Mouse (Mus musculus) kidney, postnatal 25 days (tissue): ENCODE results near the gene Art5.
"Not testable (repeated sequence)": the region's sequence is repeated elsewhere in the genome, so short reads cannot be mapped to it uniquely, and the experiment has no call there.

Experiments used
- DNase-seq, 2 experiments: peaks; one replicate each; pipeline ENCODE4 v3.0.0; 2021; ENCODE audit warnings: mixed read lengths in 2 of 2

The Art5 gene

DNA sequence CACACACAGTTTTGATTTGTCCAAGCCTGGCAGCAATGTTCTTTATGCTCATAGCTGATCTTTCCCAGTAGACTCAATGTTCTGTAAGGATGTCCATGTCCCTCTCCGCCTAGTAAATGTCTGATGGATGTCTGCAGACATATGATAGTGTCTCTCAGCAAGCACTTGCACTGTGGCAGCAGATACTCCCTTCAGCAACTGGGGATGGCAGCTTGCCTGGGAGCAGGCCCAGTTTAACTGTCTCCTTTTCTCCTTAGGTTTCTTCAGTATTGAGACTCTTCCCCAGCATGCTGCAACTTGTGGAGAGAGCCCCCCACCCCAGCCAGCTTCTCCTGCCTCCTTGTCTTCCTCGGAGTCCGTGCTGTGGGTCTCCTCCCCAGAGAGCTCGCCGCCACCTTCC, 27.5 kb downstream of the Art5 start:
- no peak for DNase-seq

DNA sequence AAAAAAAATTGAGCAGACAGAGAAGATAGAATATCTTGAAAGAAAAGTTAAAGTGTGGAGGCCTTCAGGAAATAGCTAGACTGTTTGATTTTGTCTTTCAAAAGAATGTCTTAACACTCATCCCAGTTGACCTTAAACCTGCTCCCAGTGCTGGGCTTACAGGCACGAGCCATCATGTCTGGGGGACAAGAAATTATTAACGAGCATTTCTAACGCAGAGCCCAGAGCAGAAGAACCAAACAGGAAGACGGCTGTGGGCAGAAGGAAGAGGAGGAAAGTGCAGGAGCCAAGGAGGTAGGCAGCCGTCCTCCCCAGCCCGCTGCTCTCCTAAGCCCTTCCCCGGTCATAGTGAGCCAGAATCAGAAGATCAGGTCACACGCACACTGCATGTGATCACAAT, 29.0 kb downstream of the Art5 start:
- DNase-seq: no peak

DNA sequence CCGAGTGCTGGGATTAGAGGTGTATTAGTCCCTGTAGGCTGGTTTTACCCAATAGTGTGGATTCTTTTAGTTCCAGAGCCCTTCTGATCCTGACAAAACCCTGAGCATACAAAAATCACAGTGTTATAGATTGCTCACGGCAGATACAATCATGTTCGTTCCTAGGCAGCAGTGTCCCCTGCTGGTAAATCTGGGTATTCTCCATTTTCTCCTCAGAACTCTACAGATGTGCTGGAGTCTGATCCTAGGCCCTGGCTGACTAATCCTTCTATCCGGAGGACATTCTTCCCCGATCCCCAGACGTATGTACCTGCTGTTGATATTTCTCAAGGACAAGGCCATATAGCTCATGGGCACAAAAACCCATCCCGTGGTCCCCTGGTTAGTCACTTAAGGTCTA, 30.8 kb downstream of the Art5 start:
- peak in 1 of 2 experiments; percentile 55 for DNase-seq

DNA sequence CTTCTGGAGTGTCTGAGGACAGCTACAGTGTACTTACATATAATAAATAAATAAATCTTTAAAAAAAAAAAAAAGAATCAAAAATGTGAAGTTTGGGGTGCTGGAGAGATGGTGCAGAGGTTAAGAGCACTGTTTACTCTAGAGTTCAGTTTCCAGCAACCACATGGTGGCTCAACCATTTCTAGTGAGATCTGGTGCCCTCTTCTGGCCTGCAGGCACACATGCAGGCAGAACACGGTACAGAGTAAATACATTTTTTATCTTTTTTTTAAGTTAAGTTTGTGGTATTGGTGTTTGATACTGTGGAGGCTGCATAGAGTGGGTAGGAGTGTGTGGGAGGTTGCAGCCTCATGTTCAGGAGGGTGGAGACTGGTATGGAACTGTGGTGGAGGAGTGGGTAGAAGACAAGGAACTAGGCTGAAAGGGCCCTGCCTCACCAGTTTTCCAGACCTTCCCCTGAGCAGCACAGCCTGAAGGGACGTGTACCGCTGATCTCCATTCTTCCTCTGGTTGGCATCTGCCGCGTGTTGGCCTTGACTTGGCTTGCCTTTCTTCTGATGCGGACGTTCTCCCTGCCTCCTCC, 32.5 kb downstream of the Art5 start:
- DNase-seq: no peak

DNA sequence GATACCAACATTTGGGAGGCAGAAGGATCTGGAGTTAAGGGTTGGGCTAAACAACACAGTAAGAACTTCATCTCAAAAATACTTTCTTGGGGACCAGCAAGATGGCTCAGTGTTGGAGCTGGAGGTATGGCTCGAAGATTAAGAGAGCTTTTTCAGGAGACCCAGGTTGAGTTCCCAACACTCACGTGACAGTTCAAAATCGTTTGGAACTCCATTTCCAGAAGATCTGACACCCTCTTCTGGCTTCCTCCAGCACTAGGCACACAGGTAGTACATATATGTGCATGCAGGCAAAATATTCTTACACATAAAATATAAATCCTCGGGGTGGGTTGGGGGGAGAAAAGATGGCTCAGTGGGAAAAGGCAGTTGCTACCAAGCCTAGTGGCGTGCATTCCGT, 42.9 kb downstream of the Art5 start:
- no peak for DNase-seq

DNA sequence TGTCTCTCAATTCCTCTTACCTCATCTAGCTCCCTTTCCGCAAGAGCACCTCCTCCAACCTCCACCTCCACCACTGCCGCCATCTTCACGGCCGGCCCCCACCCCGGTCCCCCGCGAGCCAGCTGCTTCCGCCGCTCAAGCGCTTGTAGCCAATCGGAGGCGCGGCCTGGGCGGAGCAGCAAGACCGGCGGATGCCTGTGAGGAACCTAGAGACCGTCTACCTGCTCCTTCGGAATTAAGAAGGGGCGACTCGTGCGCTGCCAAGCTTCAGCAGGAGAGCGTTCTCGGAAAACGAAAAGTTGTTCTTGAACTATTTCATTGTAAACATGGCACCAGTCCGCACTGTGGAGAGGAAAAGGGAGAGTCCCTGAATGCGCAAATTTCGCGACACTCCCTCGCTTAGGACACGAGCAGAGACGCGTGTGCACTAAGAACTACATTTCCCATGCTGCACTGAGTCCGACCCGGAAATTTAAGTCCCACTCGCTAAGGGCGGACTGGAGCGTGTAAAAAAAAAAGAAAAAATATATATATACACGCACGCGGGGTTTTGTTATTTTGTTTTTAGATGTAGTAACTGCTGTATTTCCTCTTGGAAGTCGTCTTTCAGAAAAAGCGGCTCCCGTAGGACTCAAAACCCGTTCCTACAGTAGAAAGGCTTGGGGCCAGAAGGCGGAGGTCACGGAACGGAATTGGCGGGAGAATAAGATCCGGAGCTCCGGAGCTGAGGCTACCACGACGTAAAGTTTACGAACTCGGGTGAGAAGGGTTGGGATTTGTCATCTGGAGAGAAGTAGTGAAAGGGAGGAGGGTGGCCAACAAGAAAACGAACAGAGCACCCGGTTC, 44.0 kb downstream of the Art5 start, which contains the start of the genes Rnf121, Xndc1 and Xntrpc:
Rnf121 (minus strand) TSS at position 424 of the 846 bp plus-strand sequence.
Xndc1 (plus strand) TSS at position 466 of the 846 bp plus-strand sequence.
Xntrpc (plus strand) TSS at position 668 of the 846 bp plus-strand sequence.
- DNase-seq: peak; percentile 92 to 97

DNA sequence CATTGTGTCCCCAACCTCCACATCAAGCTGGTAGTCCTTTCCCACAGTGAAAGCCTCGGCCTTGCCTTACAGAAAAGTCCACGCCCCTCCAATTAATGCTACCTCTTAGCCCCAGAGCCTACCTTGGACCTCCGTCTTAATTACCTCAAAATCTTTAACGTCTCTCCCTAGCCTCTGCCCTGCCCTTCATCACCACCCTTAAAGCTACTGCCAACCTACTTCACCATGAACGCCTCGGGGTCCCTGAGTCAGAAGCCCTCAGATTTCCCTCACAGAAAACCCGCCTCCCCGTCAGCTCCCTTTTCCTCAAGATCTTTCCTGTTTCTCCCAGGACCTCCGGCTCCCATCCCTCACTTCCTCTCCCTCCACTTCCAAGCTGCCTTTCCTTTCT, 44.6 kb downstream of the Art5 start:
- no peak for DNase-seq

DNA sequence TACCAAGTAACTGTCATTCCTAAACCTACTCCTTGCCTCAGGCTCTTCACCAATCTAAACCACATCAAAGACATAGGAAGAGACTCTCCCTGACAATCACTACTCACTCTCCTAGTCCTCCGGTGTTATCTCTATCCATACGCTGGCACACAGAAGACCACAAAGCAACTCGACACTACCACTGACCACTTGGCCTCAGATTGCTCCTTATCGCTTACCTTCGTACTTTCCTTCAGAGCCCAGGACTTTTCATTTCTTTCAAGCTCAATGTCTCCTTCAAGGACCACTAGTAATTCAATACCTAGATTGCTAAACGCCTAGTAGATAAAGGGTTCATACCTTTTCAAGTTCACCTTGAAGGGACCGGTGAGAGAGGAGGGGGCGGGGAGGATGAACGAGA, 45.4 kb downstream of the Art5 start:
- no peak for DNase-seq

DNA sequence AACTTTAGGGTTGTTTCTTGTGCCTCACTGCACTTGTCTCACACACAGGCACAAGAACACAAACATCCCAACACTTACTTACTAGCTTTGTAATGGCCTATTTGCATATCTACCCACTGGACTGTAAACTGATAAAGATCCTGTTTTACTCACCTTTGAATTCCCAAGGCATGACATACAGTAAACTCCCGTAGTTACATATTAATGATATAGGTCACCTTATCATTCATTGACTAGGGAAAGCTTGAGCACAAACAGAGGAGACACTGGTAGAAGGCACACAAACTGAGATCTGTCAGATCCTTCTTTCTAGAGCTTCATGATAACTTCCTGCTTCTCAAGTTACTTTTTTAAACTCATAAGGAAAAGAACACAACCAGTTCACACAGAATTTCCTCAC, 47.1 kb downstream of the Art5 start:
- DNase-seq: no peak

DNA sequence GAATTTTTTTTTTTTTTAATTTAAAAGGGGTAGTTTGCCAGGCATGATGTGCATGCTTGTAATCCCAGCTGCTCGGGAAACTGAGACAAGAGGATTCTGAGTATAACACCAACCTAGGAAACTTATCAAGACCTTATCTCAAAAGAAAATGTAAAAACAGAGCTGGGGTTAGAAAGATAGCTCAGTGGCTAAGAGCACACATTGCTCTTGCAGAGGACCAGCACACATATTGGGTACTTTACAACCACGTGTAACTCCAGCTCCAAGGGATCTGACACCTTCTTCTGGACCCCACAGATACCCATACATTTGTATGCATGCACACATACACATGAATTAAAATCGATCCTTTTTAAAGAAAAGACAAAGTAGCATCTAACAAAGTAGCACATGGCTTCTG, 47.9 kb downstream of the Art5 start:
- DNase-seq: no peak

DNA sequence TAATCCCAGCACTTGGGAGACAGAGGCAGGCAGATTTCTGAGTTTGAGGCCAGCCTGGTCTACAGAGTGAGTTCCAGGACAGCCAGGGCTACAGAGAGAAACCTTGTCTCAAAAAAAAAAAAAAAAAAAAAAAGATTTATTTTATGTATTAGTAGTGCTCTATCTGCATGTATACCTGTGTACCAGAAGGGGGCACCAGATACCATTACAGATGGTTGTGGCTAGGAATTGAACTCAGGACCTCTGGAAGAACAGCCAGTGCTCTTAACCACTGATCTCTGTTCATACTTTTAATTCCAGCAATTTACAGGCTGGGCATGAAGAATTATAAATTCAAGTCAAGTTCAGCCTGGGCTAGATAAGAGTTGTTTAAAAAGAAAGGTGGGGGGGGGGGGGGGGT, 60.8 kb downstream of the Art5 start:
- not testable (repeated sequence) for DNase-seq
